Mouse (Mus musculus): ENCODE measurements around the gene Tpd52l1. TPM values are rescaled to one million over a fixed set of nuclear protein-coding genes. Genes with fewer than 3 reads are reported as not detected.
"Not testable (repeated sequence)": the region's sequence is repeated elsewhere in the genome, so short reads cannot be mapped to it uniquely, and the experiment has no call there.

Tpd52l1 gene
- 10 to 100 TPM; 26.5 to 30.3 TPM for total RNA-seq (2021)
- long read RNA-seq, experiment 1, transcript Tpd52l1-204 (5 exons, 1,103 nt) = major isoform, 28 of 39 reads
- long read RNA-seq, experiment 1, partial matches to known transcripts = 1 of 39 reads
- long read RNA-seq, experiment 1, other reads (novel, unspliced or antisense) = 4 of 39 reads
- long read RNA-seq, experiment 2, transcript Tpd52l1-204 (5 exons, 1,103 nt) = major isoform, 22 of 26 reads
- long read RNA-seq, experiment 2, partial matches to known transcripts = 0 of 26 reads
- long read RNA-seq, experiment 2, other reads (novel, unspliced or antisense) = 2 of 26 reads

DNA sequence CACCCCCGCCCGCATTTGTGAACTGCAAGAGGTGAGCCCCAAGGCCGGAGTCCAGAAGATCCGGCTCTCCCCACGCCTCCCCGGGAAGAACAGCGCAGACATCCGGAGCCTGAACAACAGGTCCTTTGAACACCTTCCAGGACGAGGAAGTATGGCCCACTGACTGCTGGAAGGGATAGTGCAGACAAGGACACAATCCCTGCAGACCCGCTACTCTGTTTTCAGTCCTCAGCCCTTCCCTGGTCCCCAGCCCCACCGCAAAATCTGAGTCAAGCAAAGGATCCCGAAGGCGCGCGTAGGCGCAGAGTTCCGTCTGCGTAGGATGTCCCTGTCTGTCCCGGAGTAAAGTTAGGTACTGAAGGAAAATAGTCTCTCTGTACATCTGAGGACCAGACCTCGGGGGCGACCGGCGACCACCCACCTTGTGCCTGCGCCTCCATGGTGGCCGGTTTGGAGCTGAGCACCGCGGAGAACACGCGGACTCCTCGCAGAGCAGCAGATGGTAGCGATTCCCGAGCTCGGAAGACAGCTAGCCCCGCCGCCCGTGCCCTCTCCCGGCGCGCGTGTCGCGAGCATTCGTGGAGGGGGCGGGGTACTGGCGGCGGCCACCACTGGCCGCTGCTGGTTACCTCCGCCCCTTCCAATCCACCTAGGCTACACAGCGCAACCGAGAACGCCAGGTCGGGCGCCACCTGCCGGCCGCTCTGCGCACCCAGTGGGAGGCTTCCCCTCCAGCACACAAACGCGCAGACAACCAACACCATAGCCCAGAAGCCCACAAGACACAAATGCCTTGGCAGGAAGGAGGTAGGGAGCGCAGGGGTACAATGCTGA lies at the start of gene Tpd52l1:
TSS of gene Tpd52l1 (minus strand) at position 668 of the 834 bp plus-strand sequence.
- DNase-seq = peak; percentile 95

DNA sequence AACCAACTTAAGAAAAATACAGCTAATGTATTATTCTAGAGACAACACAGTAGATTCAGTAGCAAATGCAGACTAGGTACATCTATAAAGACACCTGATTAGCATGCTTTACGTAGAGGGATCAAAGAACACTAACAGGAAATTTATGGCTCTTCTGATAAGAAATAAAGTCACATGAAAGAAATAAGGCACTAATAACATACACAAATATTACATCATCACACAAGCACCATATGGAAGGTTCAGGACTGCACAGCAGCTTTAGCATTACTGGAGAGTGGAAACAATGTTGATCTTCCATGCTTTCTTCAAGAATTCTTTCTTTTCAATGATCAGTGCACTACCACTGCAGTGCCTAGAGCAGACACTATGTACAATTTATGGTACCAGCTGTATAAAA lies 48.5 kb upstream of the Tpd52l1 start:
- no peak for DNase-seq

DNA sequence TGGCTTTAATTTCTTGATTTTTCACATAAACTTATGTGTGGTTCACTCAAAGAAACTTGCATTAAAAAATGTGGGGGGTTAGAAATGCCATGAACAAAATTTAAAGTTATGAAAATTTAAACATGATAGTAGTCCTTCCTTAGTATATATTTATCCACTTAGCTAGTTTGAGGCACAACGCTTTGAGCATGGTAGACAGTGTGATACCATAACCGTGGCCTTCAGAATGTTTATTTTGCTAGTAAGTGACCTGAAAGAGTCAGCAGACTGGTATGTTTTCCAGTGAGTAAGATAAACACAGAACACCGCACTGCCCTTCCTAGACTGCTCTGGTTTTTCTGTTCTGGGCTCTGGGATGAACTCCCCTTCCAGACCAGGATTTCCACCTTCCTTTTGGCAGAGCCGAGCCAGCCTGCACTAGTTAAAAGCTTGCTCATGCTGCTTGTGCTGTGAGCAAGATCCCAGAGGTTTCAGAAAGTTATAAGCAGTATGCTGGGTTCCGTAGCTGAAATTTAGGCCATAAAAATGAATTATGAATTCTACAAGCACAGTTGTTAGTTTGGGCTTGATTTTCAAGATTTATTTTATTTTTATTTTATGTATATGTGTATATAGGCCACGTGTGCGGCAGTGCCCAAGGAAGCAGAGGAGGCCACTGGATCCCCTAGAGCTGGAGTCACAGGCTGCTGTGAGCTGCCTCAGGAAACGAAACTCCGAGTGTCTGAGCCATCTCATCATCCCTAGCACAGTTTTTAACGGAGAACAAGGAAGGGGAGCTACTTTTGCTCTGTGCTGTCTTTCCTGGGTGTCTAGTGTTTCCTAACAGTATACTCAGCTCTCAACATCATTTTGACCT lies 21.5 kb upstream of the Tpd52l1 start:
- no peak for DNase-seq

DNA sequence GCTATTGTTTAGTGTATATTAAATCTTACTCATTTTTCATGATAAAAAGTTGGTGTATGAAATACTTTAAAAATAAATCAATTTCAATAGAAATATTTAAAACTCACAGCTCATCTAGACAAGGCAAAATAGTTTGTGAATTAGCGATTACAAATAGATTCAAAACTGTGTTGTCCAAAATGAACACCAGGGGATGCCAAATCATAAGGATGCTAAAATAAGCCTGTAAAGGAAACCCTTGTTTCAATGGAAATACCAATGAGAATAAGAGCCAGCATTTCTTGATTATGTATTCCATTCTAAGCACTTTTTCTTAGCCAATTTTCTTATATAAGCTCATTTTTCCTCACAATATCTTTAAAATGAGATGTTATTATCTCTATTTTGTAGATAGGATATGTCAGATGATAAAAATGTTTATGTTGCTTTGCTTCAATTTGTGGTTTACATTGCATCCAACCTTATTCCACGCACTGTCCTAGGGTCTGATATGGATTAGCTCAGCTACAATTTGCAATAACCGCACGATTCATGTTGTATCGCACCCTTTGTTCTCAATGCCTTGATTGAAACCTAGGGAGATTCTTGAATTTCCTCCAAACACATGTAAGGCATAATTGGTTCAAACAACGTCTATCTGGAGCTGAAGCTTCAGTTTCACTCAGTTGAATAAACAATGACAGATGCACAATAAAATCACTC lies 20.2 kb upstream of the Tpd52l1 start:
- DNase-seq = no peak

DNA sequence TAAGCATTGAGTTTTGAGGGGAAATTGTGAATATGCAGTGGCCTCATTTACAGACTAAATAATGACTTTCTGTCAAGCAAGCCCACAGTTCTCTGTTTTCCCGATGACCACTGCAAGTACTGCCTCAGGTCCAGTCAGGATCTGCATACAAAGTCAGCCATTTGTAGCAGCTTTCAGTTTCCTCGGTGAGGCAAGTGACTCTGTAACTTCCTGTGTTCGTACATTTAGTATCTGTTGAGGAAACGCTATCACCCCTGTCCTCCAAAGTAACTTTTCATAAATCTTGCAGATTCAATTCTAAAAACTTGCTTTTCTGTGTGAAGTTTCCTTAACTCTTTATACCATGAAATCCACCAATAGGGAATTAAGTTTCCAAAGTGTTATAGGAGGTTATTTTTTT lies 19.7 kb upstream of the Tpd52l1 start:
- DNase-seq = no peak

DNA sequence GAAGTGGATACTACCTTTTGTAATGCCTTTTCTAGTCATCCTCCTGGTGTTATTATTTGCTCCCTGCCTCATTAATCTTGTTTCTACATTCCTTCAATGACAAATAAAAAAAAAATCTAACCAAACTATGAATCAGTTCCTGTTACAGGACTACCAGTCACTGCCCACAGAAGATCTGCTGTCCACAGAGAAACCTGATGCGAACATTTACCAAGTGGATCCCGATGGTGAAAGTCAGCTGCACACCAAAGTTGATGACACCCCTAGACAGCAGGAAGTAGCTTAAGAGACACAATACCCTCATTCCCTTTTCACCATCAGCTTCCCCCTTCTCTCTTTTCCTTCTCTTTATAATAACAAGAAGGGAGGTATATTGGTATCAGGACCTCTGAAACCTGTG lies 17.3 kb upstream of the Tpd52l1 start:
- no peak for DNase-seq

DNA sequence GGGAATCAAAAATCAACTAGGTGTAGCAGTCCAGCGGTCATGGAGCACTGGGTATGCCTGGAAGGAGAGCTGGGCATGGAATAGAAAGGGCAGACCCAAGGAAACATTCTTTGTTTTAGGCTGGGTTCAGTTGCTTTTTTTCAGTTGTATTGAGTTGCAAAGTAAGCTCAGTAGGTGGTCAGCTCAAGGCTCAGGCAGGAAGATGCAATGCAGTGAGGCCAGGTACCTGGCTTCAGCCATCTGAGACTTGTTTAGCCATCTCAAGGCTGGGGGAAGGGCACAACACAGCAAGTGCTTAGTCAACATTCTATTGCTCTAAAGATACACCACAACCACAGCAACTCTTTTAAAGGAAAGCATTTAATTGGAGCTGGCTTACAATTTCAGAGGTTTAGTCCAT lies 11.0 kb upstream of the Tpd52l1 start:
- no peak for DNase-seq

DNA sequence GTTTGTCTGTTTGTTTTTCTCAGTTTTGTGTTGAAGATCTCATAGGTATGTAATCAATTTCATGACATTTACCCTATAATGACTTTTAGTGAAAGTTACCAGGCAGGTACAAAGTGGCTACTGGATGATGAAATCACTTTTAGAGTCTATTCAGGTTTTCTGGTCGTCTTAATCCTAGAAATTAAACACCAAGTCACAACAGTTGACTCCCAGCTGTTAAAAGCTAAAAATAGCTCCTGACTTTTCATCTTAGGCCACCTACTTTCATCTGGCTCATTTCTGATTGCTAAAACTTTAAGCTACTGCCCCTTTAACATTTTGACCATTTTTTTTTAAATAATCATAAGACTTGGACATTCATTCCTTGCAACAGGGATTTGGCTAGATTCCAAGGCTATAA lies 1.3 kb upstream of the Tpd52l1 start:
- DNase-seq = no peak

DNA sequence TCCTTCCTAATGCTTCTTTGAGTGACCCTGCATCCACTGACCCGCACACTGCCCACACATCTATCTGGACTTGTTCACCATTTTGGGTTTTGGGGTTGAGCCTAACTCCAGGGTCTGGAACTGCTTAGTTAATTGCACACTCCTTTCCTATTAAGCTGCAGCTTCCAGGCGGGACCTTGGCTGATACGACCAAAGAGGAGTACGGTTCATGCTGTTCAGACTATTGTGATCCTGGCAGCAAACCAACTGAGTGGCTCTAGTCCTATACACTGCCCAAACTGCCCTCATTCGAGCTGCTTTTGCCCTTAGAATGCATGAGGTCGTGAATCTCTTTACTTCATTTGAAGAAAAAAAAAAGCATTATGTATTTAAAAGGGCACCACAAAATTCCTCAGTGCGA lies 1.6 kb downstream of the Tpd52l1 start:
- DNase-seq = no peak

DNA sequence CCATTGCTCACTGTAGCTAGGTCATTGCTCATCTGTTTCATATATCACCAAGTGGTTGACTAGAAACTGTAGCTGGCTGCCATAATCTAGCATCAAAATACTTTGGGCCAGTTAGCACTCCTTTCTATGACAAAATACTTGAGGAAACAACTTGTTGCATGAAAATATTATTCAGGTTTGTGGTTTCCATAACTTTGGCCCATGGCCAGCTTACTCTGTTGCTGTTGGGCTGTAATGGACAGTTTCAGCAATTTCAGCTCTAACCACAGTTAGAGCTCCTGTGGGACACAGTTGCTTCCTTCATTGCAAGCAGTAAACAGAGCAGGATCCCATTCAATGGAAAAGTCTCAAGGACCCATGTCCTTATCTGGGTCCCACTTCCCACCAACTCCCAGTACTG lies 4.3 kb downstream of the Tpd52l1 start:
- DNase-seq = no peak

DNA sequence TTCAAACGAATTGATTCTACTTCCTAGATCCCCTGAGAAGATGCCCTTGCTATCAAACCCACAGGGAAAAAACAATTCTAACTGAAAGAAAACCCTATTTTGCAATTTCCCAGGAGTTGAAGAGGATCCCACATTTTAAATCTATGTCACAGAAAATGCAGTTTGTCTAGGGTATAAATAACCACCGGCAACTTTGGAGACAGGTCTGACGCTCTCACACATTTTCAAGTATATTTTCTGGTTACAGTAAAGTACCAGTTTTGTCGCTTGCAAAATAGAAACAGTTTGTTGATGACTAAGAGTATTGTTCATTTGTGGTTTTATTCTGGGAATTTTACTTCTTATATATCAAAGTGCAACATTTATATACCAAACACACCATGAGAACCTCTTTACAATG lies 9.7 kb downstream of the Tpd52l1 start:
- no peak for DNase-seq

DNA sequence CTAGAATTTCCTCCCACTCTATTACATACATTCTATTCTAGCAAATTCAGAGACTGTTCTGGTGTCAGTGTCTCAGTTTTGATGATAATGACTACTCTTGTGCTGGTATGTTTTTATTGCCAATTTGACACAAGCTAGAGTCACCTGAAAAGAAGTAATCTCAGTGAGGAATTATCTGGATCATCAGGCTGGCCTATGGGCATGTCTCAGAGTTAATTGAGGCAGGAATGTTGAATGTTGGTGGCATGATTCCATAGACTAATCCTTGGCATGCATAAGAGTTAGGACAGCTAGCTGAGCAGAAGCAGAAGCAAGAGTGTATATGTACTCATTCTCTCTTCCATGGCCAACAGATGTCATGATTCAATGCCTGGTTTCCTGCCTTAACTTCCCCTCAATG lies 27.8 kb downstream of the Tpd52l1 start:
- DNase-seq = no peak

DNA sequence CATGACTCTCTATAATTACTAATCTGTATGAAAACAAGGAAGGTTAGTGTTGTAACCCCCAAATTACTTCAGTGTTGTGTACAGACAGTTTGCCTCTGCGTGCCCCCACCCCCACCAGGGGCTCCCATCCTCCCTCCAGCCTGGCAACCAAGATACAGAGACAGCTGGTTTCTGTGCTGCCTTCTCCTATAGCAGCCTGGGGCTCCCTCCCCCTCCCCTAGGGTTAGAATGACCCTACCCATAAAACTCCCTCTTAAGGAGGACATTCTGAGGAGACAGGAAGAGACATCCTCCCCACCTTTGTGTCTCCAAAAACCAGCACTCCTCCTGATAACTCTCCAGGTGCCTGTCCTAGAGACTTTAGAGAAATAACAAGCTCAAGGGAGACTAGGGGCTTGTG lies 52.8 kb downstream of the Tpd52l1 start:
- DNase-seq = no peak

DNA sequence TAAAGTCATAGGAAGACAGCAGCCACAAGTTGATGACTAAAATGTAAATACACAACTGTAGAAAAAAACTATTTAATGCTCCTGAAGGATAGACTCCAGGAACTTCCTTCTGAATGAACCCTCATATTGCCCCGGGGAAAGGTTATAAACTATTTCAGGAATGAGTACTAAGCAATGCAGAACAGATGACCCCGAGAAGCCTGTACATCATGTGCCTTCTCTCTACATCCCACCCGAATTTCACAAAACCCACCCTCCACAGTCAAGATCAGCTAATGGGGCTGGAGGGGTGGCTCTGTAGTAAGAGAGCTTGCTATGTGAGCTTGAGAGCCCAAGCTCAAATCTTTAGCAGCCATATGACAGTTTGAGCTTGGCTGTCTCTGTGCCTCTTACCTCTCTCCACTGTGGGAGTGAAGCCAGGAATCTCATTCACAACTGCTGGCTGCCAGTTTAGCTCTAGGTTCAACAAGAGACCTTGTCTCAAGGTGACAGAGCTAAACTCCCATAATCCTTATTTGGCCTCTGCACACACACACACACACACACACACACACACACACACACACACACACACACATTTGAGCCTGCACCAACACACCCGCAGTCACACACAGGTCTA lies 54.9 kb downstream of the Tpd52l1 start:
- peak; percentile 49 for DNase-seq

DNA sequence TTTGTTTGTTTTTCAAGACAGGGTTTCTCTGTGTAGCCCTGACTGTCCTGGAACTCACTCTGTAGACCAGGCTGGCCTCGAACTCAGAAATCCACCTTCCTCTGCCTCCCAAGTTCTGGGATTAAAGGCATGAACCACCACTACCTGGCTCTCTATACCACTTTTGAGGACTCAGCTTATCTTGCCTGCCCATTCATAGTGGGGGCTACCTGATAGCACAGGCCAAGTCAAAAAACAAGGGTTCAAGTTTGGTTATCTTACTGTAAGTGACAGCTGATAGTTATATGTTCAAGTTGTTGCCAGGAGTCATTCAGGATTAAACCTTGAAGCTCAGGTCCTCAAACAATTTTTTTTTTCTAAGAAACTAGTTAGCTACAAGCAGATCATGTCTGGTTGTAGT lies 57.2 kb downstream of the Tpd52l1 start:
- DNase-seq = not testable (repeated sequence)

DNA sequence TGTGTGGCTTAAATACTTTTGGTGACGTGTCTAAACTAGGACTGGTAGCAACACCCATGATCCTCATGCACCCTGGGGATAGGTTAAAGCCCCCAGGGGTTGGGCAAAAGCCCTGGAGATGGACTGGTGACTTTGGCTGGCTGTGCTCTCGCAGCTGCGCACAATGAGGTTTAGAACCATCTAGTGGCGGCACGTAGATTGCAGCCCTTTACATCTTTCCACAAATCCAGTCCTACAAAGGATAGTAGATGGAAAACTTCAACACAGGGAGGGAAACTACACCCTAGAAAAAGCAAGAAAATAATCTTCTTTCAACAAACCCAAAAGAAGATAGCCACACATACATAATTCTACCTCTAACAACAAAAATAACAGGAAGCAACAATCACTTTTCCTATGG lies 75.6 kb downstream of the Tpd52l1 start:
- DNase-seq = not testable (repeated sequence)

DNA sequence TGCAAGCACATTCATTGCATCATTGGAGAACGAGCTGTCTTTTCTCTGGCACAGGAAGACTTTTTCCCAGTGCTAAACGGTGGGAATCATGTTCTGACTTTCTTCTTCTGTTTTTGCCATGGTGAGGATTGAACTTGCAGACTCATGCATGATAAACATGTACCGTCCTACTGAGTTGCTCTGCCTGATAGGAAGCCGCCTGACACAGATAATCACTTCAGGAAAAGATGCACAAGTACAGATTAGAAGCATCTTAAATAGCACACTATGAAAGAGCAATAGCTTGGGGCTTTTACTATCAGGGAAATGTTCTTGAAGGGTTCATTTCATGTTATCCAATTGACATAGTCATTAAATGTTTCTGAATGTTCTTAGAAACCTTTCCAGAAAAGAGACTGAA lies 86.0 kb downstream of the Tpd52l1 start:
- no peak for DNase-seq

DNA sequence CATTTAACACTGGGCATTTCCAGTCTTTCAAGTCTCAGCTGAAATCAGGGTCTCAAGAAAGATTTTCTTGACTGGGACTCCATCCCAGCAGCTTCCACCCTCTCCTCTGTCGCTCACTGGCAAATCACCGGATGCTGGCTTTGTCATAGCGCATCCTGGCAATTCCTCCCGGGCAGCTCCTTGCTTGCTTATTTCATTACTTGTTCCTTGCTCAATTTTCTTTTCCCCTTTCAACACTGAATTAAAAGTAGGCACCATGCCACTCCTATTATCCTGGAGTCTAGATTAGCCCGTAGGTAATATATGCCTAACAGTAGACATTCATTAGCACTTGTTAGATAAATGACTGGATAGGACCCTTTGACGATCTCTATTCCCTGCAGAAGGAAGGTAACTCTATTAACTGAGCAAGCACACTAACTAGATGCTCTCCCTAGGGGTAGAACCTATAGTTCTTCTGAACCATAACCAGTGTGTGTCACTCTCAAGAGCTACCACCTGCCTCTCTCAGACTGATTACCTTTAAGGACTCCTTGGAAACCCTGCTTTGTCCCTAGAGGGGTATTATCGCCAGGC lies 90.8 kb downstream of the Tpd52l1 start:
- no peak for DNase-seq

DNA sequence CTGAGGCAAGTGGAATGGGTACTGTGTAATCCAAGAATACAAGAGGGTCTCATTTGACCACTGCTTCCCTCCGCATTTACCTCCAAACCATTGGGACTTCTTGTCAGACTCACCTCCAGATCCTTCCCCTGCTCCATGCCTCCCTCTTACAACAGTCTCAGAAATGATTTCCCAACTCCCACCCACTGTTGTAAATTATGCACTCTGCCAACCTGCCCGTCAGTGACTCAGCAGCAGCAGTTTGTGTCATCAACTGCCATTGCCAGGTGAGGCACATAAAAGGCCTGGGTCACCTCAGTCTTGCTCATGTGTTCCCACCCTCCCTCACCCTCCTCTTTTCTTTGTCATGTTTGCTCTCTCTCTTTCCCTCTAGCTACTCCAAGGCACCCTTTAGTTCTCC lies 91.6 kb downstream of the Tpd52l1 start:
- DNase-seq = no peak

DNA sequence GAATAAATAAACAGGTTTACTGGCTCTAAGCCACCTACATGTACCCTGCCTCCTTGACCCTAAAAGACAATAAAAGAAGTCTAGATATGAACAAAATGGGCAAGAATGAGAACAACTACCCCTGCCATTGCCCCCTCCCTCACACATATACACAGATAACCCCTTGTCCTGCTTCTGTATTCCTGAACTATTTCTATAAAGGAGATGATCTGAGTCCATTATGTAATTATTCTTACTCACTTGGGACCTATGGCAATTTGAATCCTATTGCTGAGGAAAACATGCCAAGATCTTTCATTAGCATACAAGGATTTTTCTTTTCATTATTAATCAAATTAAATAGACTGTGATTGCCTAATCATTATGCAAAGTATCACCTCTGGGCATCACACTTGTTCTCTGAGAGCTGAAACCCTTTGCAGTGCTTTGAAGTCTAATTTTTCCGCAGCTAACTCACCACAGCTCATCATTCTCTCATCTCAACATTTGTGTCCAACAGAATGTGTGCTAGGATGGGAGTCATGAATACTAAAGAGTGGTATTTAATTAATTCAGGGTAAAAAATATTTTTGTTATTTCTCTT lies 92.8 kb downstream of the Tpd52l1 start:
- DNase-seq = no peak

DNA sequence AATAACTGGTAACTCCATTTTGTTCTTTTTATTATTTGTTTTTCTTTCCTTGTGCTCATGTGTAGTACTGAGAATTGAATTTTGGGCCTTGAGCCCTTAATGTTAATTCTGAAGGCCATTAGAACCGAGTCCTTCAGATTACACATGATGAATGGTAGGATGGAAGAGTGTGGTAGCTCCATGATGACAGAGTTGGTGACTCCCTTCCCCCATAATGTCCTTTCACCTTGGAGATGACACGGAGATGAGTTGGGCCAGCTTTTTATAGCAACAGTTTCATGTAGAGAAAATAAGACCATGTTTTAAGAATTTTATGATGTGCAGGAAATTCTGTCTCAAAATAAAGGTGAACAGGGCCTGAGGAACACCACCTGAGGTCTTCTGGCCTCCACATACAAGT lies 94.7 kb downstream of the Tpd52l1 start:
- peak; percentile 30 for DNase-seq

All from adrenal gland, postnatal 10 days (tissue).